Mouse (Mus musculus): ENCODE results near the gene Bnc2. TPM values are rescaled to one million over a fixed set of nuclear protein-coding genes. Genes with fewer than 3 reads are reported as not detected.
A peak's percentile ranks its signal among the peaks of the same experiment; 100 is the strongest.

Bnc2 gene
- polyA plus RNA-seq, 1 experiment from 2014 or later: 17.2 TPM

DNA sequence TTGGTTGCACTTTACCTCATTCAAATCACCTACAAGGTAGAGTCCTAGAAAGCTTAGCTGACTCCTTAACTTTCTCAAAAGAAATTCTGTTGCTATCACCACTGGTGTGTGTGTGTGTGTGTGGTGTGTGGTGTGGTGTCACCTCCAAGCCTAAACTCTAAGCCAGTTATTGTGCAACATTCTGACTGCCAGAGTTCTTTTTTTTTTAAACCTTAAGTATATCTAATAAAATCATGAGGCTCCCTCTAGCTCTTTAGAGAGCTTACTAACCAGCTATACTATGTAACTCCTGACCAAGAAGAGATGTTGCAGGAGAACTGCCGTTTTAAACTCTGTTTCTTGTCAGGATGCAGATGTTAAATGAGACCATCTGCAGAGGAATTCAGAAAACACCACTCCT is 4.1 kb downstream of the Bnc2 start:
- H3K4me2 ChIP-seq (ENCODE audit: low read depth, low read length): 0 out of 2 replicates have a peak overlapping the region, but pooled peaks have one; percentile 7

DNA sequence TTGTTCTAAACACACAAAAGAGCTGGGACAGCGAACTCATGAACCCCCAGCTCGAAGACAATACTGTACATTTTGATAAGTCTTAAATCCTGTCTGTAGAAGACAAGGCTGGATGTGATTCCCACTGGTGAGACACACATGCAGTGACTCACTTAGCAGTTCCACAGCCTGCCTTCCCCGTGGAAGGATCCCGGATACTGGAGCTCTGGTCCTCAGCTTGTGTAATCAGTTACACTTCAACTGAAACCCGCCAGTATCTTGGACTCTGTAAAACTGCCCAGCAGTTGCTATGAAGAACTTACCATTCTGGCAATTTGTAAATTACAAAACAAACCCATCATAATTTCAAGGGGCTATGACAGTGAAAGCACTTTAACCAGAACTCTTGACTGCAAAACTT is 5.4 kb downstream of the Bnc2 start:
- H3K27ac ChIP-seq (ENCODE audit: low read length): peak overlapping the region; percentile 2
- no peak overlapping the region for H3K4me2 ChIP-seq (ENCODE audit: low read depth, low read length)
- no peak overlapping the region for H3K9ac ChIP-seq (ENCODE audit: low read length)
- no peaks in the 10 kb centered on the region; the same call in 1 of the 2 replicates for H3K27me3 ChIP-seq (ENCODE audit: control insufficient read depth, insufficient read depth, low read length)
- H3K9me3 ChIP-seq (replicated peaks; ENCODE audit: control insufficient read depth, low read length): no peaks in the 10 kb centered on the region
- H3K4me1 ChIP-seq (ENCODE audit: control insufficient read depth, insufficient read depth, low read length): no peaks in the 10 kb centered on the region
- 0 out of 2 replicates have a peak, but pooled peaks have one; percentile 12 for ATAC-seq (ENCODE audit: insufficient read depth, low FRiP score)
- WGBS: 50% methylated on average over 5 of the region's 5 CpGs
- H3K36me3 ChIP-seq (ENCODE audit: control insufficient read depth, insufficient read depth, low read length): no peaks in the 10 kb centered on the region
- H3K4me3 ChIP-seq (replicated peaks; ENCODE audit: low read length): no peak overlapping the region

More for the DNA sequence above, 4.1 kb downstream of the Bnc2 start:
- Histone ChIP-seq H3K36me3 (ENCODE audit: control insufficient read depth, insufficient read depth, low read length) (no peaks in the 10 kb centered on the region), H3K27ac (ENCODE audit: low read length) (no peak overlapping the region), H3K9ac (ENCODE audit: low read length) (no peak overlapping the region), H3K4me3 (replicated peaks; ENCODE audit: low read length) (no peak overlapping the region), H3K27me3 (ENCODE audit: control insufficient read depth, insufficient read depth, low read length) (no peaks in the 10 kb centered on the region; the same call in 1 of the 2 replicates), H3K9me3 (replicated peaks; ENCODE audit: control insufficient read depth, low read length) (no peaks in the 10 kb centered on the region), H3K4me1 (ENCODE audit: control insufficient read depth, insufficient read depth, low read length) (no peaks in the 10 kb centered on the region)
- ATAC-seq (ENCODE audit: insufficient read depth, low FRiP score): no peak
- 14% methylated on average over 1 of the region's 1 CpGs for WGBS

DNA sequence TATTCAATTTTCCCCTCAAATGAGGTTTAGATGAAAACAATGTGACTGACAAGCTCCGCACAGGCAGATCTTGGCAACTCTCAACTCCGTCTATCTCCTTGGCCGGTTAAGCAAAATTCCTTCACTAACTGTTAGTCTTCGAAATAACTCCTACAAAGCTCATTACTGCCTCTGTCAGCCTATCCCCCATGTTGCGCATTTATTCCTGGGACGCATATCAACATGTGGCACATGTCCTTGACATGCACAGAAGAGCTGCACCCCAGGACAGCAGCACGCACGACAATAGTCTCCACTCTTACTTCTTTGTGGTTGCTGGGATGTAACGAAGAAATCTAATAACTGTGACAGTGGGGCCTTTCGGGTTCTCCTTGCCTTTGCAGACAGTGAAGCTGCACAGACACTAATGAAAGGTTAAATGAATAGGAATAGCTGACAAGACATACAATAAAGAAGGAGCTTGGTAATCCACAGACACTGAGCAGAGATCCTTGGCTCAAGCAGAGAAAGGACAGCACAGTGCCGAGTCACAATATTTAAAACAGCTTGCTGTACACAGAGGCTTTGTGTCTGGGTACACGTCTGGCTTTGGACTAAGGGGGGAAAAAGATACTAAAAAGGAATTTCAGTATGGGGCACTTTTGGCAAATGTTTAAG is 6.0 kb downstream of the Bnc2 start:
- Histone ChIP-seq H3K4me3 (replicated peaks; ENCODE audit: low read length) (no peak overlapping the region), H3K27me3 (ENCODE audit: control insufficient read depth, insufficient read depth, low read length) (no peaks in the 10 kb centered on the region; the same call in 1 of the 2 replicates), H3K4me2 (ENCODE audit: low read depth, low read length) (peak overlapping the region; percentile 40; the same call in 1 of the 2 replicates), H3K36me3 (ENCODE audit: control insufficient read depth, insufficient read depth, low read length) (no peaks in the 10 kb centered on the region), H3K27ac (ENCODE audit: low read length) (peak overlapping the region; percentile 2), H3K4me1 (ENCODE audit: control insufficient read depth, insufficient read depth, low read length) (no peaks in the 10 kb centered on the region), H3K9ac (ENCODE audit: low read length) (no peak overlapping the region), H3K9me3 (replicated peaks; ENCODE audit: control insufficient read depth, low read length) (no peaks in the 10 kb centered on the region)
- 53% methylated on average over 12 of the region's 12 CpGs for WGBS
- peak; percentile 67; the same call in 1 of the 2 replicates for ATAC-seq (ENCODE audit: insufficient read depth, low FRiP score)

DNA sequence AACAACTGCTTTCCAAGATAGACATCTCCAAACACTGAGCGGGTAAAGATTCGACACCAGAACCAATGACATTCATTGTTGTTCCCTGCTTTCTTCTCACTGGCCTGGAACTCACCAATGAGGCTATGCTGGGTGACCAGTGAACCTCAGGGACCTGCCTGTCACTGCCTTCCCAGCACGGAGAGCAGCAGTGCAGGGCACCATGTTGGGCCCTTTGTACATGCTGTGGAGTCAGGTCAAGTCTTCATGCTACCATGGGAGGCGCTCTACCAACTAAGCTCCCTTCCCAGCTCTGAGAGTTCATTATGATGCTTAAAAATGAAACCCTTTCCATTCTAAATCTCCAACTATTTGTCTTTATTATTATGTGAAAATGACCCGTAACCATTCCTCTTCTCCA is 6.8 kb downstream of the Bnc2 start:
- Histone ChIP-seq H3K27me3 (ENCODE audit: control insufficient read depth, insufficient read depth, low read length) (no peaks in the 10 kb centered on the region), H3K4me2 (ENCODE audit: low read depth, low read length) (no peak overlapping the region), H3K9ac (ENCODE audit: low read length) (no peak overlapping the region), H3K9me3 (replicated peaks; ENCODE audit: control insufficient read depth, low read length) (no peaks in the 10 kb centered on the region), H3K27ac (ENCODE audit: low read length) (no peak overlapping the region), H3K4me1 (ENCODE audit: control insufficient read depth, insufficient read depth, low read length) (no peaks in the 10 kb centered on the region), H3K36me3 (ENCODE audit: control insufficient read depth, insufficient read depth, low read length) (no peaks in the 10 kb centered on the region), H3K4me3 (replicated peaks; ENCODE audit: low read length) (no peak overlapping the region)
- WGBS: 83% methylated on average over 5 of the region's 5 CpGs
- no peak for ATAC-seq (ENCODE audit: insufficient read depth, low FRiP score)

DNA sequence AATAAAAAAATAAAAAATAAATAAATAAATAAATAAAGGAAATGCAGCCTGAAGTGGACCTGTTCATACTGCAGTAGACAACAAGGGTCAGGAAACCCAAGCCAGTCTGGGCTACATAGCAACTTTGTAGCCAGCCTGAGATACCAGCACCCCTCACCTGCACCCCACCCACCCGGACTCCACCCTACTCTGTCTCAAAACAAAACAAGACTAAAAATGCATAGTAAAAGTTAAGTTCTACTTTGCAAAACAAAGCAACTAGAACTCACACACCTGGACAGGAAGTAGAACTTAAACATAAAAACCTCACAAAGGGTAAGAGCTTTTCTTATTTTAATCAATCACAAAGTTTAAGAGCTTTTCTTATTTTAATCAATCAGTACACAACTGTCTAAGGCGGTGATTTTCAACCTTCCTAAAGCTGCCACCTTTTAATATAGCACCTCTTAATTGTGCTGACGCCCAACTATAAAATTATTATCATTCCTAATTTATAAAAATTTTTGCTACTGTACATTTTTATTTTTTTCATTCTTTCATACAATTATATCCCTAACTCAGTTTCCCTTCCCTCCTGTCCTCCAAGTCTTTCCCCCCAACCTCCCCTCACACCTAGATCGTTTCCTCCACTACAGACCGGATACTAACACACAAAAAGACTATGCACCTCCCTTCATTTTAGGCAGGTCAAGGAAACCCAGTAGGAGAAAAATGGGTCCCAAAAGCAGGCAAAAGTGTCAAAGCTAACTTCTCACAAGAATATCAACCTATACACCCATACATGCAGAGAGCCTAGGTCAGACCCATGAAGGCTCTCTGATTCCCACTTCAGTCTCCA is 12.6 kb downstream of the Bnc2 start:
- no peak for ATAC-seq (ENCODE audit: insufficient read depth, low FRiP score)

DNA sequence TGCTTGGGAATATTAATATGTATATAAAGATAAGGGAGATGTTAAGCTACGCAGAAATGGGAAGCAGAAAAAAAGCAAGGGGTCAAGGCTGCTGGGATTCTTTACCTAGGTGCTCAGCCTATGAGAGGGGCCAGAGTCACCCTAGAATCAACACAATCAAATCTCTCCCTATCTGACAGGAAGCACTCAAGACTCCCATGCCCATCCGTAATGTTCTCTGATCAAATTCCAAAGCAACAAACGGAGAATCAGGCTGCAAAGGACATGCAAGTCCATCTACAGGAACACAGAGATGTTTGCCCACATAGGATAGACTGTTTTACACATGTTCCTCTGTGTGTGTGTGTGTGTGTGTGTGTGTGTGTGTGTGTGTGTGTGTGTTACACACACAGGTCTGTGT is 13.7 kb downstream of the Bnc2 start:
- ATAC-seq (ENCODE audit: insufficient read depth, low FRiP score): no peak
- H3K9me3 ChIP-seq (replicated peaks; ENCODE audit: control insufficient read depth, low read length): no peaks in the 10 kb centered on the region
- H3K9ac ChIP-seq (ENCODE audit: low read length): no peak overlapping the region
- no peaks in the 10 kb centered on the region for H3K27me3 ChIP-seq (ENCODE audit: control insufficient read depth, insufficient read depth, low read length)
- H3K4me2 ChIP-seq (ENCODE audit: low read depth, low read length): no peak overlapping the region
- 81% methylated on average over 3 of the region's 3 CpGs for WGBS
- no peak overlapping the region for H3K27ac ChIP-seq (ENCODE audit: low read length)
- no peaks in the 10 kb centered on the region for H3K36me3 ChIP-seq (ENCODE audit: control insufficient read depth, insufficient read depth, low read length)
- no peak overlapping the region for H3K4me3 ChIP-seq (replicated peaks; ENCODE audit: low read length)
- H3K4me1 ChIP-seq (ENCODE audit: control insufficient read depth, insufficient read depth, low read length): no peaks in the 10 kb centered on the region

More for the DNA sequence above, 12.6 kb downstream of the Bnc2 start:
- no peaks in the 10 kb centered on the region for H3K4me1 ChIP-seq (ENCODE audit: control insufficient read depth, insufficient read depth, low read length)
- 85% methylated on average over 5 of the region's 5 CpGs for WGBS
- no peak overlapping the region for H3K27ac ChIP-seq (ENCODE audit: low read length)
- no peak overlapping the region for H3K9ac ChIP-seq (ENCODE audit: low read length)
- no peaks in the 10 kb centered on the region for H3K27me3 ChIP-seq (ENCODE audit: control insufficient read depth, insufficient read depth, low read length)
- H3K4me3 ChIP-seq (replicated peaks; ENCODE audit: low read length): no peak overlapping the region
- no peaks in the 10 kb centered on the region for H3K36me3 ChIP-seq (ENCODE audit: control insufficient read depth, insufficient read depth, low read length)
- no peaks in the 10 kb centered on the region for H3K9me3 ChIP-seq (replicated peaks; ENCODE audit: control insufficient read depth, low read length)
- H3K4me2 ChIP-seq (ENCODE audit: low read depth, low read length): no peak overlapping the region

DNA sequence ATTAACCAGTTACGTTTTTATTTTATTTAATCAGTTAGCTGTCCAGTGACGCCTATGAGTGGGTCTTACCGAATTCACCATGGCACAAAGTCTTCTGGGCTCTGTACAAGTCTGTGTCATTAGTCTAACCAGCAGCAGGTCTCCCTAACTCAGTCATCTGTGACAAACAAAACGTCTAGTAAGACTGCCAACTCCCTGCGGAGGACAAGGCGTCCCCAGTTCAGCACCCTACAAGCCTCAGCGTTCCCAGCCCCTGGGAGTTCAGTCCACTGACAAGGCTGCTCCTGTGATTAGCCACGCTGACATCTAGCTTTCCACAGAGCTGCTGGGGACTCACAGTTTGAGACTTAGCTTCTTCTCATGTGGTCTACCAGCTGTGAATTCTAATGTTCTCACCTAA is 23.3 kb downstream of the Bnc2 start:
- H3K4me3 ChIP-seq (replicated peaks; ENCODE audit: low read length): no peak overlapping the region
- H3K4me2 ChIP-seq (ENCODE audit: low read depth, low read length): no peak overlapping the region
- no peaks in the 10 kb centered on the region for H3K9me3 ChIP-seq (replicated peaks; ENCODE audit: control insufficient read depth, low read length)
- no peak overlapping the region for H3K27ac ChIP-seq (ENCODE audit: low read length)
- 53% methylated on average over 8 of the region's 8 CpGs for WGBS
- ATAC-seq (ENCODE audit: insufficient read depth, low FRiP score): no peak
- no peak overlapping the region for H3K9ac ChIP-seq (ENCODE audit: low read length)
- H3K36me3 ChIP-seq (ENCODE audit: control insufficient read depth, insufficient read depth, low read length): no peaks in the 10 kb centered on the region
- H3K4me1 ChIP-seq (ENCODE audit: control insufficient read depth, insufficient read depth, low read length): no peaks in the 10 kb centered on the region
- H3K27me3 ChIP-seq (ENCODE audit: control insufficient read depth, insufficient read depth, low read length): no peaks in the 10 kb centered on the region

DNA sequence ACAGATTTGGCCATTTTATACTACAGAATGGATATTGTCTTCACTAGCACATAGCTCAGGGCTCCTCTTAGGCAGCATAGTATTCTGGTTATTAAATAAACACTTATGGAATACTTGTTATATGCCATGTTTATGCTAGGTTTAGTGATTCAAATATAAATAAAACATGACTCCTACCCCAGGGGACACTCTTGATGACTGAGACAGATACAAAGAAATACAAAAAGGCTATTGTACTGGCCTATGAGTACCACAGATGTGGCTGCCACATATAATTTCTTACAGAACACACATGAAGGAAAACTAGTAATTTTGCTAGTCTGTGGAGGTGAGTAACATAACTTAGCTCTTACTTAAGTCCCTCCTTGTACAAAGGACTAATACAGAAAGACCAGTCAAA is 28.5 kb downstream of the Bnc2 start:
- Histone ChIP-seq H3K36me3 (ENCODE audit: control insufficient read depth, insufficient read depth, low read length) (no peaks in the 10 kb centered on the region), H3K27me3 (ENCODE audit: control insufficient read depth, insufficient read depth, low read length) (no peaks in the 10 kb centered on the region), H3K4me3 (replicated peaks; ENCODE audit: low read length) (no peak overlapping the region), H3K4me1 (ENCODE audit: control insufficient read depth, insufficient read depth, low read length) (no peaks in the 10 kb centered on the region), H3K9me3 (replicated peaks; ENCODE audit: control insufficient read depth, low read length) (no peaks in the 10 kb centered on the region), H3K9ac (ENCODE audit: low read length) (no peak overlapping the region), H3K4me2 (ENCODE audit: low read depth, low read length) (no peak overlapping the region), H3K27ac (ENCODE audit: low read length) (no peak overlapping the region)
- no peak for ATAC-seq (ENCODE audit: insufficient read depth, low FRiP score)

DNA sequence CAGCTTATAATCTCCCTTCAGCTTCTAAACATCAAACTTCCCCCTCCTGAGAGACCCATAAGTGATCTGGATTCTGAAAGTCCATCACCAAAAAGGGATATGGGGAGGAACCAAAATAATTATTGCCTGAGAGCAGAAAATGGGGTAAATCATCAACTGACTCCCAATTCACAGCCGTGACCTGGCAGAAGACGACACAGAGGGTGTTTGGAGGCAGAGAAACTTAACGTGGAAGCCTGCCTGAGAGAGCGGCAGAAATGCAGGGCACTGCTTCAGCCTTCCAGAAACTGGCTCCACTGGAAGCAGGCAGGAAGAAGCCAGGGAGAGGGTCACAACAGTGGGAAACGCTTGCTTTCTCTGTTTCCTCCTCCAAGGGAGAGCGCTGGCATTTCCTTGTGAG is 35.9 kb downstream of the Bnc2 start:
- WGBS: 59% methylated on average over 6 of the region's 6 CpGs
- Histone ChIP-seq H3K36me3 (ENCODE audit: control insufficient read depth, insufficient read depth, low read length) (no peaks in the 10 kb centered on the region), H3K9ac (ENCODE audit: low read length) (no peak overlapping the region)

More for the DNA sequence above, 35.9 kb downstream of the Bnc2 start:
- no peaks in the 10 kb centered on the region for H3K27me3 ChIP-seq (ENCODE audit: control insufficient read depth, insufficient read depth, low read length)
- no peak overlapping the region for H3K4me2 ChIP-seq (ENCODE audit: low read depth, low read length)
- no peak for ATAC-seq (ENCODE audit: insufficient read depth, low FRiP score)
- no peak overlapping the region for H3K27ac ChIP-seq (ENCODE audit: low read length)
- no peak overlapping the region for H3K4me3 ChIP-seq (replicated peaks; ENCODE audit: low read length)
- no peaks in the 10 kb centered on the region for H3K9me3 ChIP-seq (replicated peaks; ENCODE audit: control insufficient read depth, low read length)
- H3K4me1 ChIP-seq (ENCODE audit: control insufficient read depth, insufficient read depth, low read length): peaks cover 27% of the 10 kb centered on the region
